Mouse (Mus musculus) liver, postnatal 0 days (tissue): Measurements from ENCODE around the gene Nbea. TPM values are rescaled to one million over a fixed set of nuclear protein-coding genes. Genes with fewer than 3 reads are reported as not detected.

Experiments used
- ATAC-seq: fragments of 200-750 bp; cut with Nextera tagmentation; 2 replicates; pipeline ENCODE4 v1.8.0; 2017; ENCODE audit warnings: mild to moderate bottlenecking, moderate library complexity
- DNase-seq: peaks from one replicate; pipeline ENCODE4 v3.0.0-alpha.2; 2016
- H3K27ac ChIP-seq: fragments of 300-500 bp; sonication (generic); 2 replicates; pipeline ENCODE4 v1.5.1; 2014; ENCODE audit warnings: antibody characterized with exemption, moderate library complexity, mild to moderate bottlenecking, low read depth
- H3K27me3 ChIP-seq: fragments of 300-500 bp; sonication (generic); 2 replicates; pipeline ENCODE4 v1.6.1; 2014; ENCODE audit warnings: low read length, control low read depth, mixed read lengths; ENCODE audit not compliant: insufficient read depth
- H3K36me3 ChIP-seq: fragments of 300-500 bp; sonication (generic); replicated peaks from 2 replicates; pipeline ENCODE4 v1.6.1; 2014; ENCODE audit warnings: mild to moderate bottlenecking, control low read depth, low read length, moderate library complexity, mixed read lengths; ENCODE audit not compliant: insufficient read depth
- H3K4me1 ChIP-seq: fragments of 300-500 bp; sonication (generic); 2 replicates; pipeline ENCODE4 v1.6.1; 2014; ENCODE audit warnings: antibody characterized with exemption, mild to moderate bottlenecking, control low read depth; ENCODE audit not compliant: insufficient read depth
- H3K4me2 ChIP-seq: fragments of 300-500 bp; sonication (generic); 2 replicates; pipeline ENCODE4 v1.6.1; 2014; ENCODE audit warnings: low read depth, mild to moderate bottlenecking, low read length, moderate library complexity, mixed read lengths
- H3K4me3 ChIP-seq: fragments of 300-500 bp; sonication (generic); 2 replicates; pipeline ENCODE4 v1.5.1; 2014; ENCODE audit warnings: low read depth, low read length
- H3K9ac ChIP-seq: fragments of 300-500 bp; sonication (generic); replicated peaks from 2 replicates; pipeline ENCODE4 v1.6.1; 2014; ENCODE audit warnings: mild to moderate bottlenecking, moderate library complexity
- H3K9me3 ChIP-seq: fragments of 300-500 bp; sonication (generic); 2 replicates; pipeline ENCODE4 v1.6.1; 2016; ENCODE audit warnings: mild to moderate bottlenecking, control low read depth, low read length, mixed read lengths
- CTCF ChIP-seq: sonication (generic); IDR thresholded peaks from 2 replicates; pipeline ENCODE4 v1.5.1; 2016; ENCODE audit warnings: antibody characterized with exemption, low read depth
- EP300 ChIP-seq: IDR thresholded peaks from 2 replicates; pipeline ENCODE4 v1.6.1; 2016; ENCODE audit warnings: antibody characterized with exemption, low read depth, mild to moderate bottlenecking
- WGBS: fragments of 180-500 bp; shearing (Covaris S2); extraction: QIAGEN DNeasy Blood & Tissue Kit; methylation state at CpG from one replicate; pipeline ENCODE4 v1.1.7; 2014; ENCODE audit not compliant: insufficient replicate concordance; 5-methylcytosine and 5-hydroxymethylcytosine counted together
- polyA plus RNA-seq: library from polyadenylated mRNA; unstranded; fragments of >200 nt; fragmentation: Nextera tagmentation; extraction: Ambion mirVana; gene quantifications from 2 replicates; pipeline ENCODE4 v1.2.1, GENCODE M21; 2015

The Nbea gene
- polyA plus RNA-seq, 1 experiment from 2014 or later: 0.81 TPM

DNA sequence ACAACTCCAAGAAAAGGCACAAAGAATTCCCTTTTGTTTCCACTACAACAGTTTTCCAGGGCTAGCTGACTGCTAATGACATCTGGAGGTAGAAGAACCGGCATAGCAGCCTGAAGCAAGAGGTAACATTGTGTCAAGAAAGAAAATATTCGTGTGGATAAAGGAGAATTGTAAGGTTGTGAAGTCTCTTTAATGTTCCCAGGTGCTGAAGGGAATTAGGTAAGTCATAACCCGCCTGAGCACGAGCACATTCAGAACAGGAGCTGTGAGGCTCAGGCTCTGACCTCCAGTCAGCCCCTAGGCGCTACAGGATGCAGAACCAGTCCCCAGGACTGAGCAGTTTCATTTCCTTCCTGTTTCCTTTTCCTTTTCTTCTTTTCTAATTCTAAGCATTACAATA, 86.4 kb downstream of the Nbea start:
- Histone ChIP-seq H3K36me3 (no peaks in the 10 kb centered on the region), H3K27ac (no peak overlapping the region), H3K4me3 (no peak overlapping the region), H3K9ac (no peak overlapping the region), H3K4me2 (no peak overlapping the region), H3K4me1 (no peaks in the 10 kb centered on the region), H3K9me3 (no peaks in the 10 kb centered on the region), H3K27me3 (no peaks in the 10 kb centered on the region)
- DNase-seq (no peak), ATAC-seq (no peak)
- 38% methylated on average over 5 of the region's 5 CpGs for WGBS
- no peak for TF ChIP-seq CTCF
- no peak for TF ChIP-seq EP300

DNA sequence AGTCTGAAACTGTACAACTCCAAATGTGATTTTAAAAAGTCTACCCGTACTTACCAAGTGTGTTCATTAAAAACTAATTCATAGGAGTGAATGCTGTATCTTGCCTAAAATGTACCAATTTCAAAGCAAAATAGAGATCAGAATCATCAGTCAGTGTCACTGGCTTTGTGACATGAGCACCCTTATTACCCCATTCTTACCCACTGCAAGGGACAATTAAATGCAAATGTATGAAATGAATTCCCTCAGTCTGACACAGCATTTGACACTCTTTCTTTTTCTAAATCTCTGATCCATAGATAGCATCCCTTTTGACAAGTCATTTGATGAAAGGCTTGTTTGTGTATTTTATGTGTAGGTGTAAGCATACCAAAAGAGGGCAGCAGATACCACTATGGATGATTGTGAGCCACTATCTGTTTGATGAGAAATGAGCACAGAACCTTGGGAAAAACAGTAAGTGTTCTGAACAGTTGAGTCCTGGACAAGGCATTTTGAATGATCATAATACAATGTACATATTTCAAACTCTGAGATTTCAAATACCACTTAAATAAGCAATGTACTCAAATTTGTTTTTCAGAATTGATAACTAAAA, 104.4 kb downstream of the Nbea start:
- no peak for DNase-seq
- no peak overlapping the region for H3K27ac ChIP-seq
- no peaks in the 10 kb centered on the region for H3K36me3 ChIP-seq
- no peaks in the 10 kb centered on the region for H3K9me3 ChIP-seq
- 65% methylated on average over 1 of the region's 1 CpGs for WGBS
- TF ChIP-seq EP300 (no peak), CTCF (peak; percentile 58)
- ATAC-seq: no peak
- H3K4me2 ChIP-seq: no peak overlapping the region
- H3K9ac ChIP-seq: no peak overlapping the region
- no peaks in the 10 kb centered on the region for H3K27me3 ChIP-seq
- no peak overlapping the region for H3K4me3 ChIP-seq
- no peaks in the 10 kb centered on the region for H3K4me1 ChIP-seq

DNA sequence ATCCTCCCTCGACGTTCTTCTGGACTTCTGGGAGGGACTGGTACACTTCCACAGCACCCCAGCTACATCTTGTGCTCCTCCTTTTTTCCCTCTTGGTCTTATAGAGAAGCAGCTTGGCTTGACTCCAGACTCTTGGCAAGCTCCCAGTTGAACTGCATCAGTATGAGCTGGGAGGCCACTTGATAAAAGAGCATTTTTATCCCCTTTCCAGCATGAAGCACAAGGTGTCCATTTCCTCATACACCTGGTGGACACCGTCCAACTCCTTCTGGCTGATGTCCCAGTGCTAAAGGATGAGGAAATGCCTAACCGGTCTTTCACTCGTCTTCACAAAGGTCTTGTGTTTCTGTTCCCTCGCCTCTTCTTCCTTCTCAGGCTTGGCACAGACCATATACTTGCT, 115.7 kb downstream of the Nbea start:
- no peak for DNase-seq
- no peaks in the 10 kb centered on the region for H3K36me3 ChIP-seq
- no peaks in the 10 kb centered on the region for H3K27me3 ChIP-seq
- H3K9me3 ChIP-seq: no peaks in the 10 kb centered on the region
- H3K27ac ChIP-seq: no peak overlapping the region
- H3K9ac ChIP-seq: no peak overlapping the region
- ATAC-seq: no peak
- 76% methylated on average over 6 of the region's 6 CpGs for WGBS
- no peaks in the 10 kb centered on the region for H3K4me1 ChIP-seq
- H3K4me3 ChIP-seq: no peak overlapping the region
- TF ChIP-seq EP300 (no peak), CTCF (no peak)
- H3K4me2 ChIP-seq: no peak overlapping the region

GRCm38 (mm10) chr3:56066360-56067040, 117.0 kb downstream of the Nbea start:
- TF ChIP-seq EP300 (no peak), CTCF (no peak)
- Histone ChIP-seq H3K27ac (no peak overlapping the region), H3K36me3 (no peaks in the 10 kb centered on the region), H3K4me2 (no peak overlapping the region), H3K27me3 (no peaks in the 10 kb centered on the region), H3K9me3 (no peaks in the 10 kb centered on the region), H3K9ac (no peak overlapping the region), H3K4me1 (no peaks in the 10 kb centered on the region), H3K4me3 (no peak overlapping the region)
- ATAC-seq (no peak), DNase-seq (no peak)
- WGBS: 74% methylated on average over 1 of the region's 1 CpGs

- DNase-seq (no peak), ATAC-seq (no peak)
- Histone ChIP-seq H3K36me3 (no peaks in the 10 kb centered on the region), H3K27me3 (no peaks in the 10 kb centered on the region), H3K9ac (no peak overlapping the region), H3K4me2 (no peak overlapping the region), H3K4me3 (no peak overlapping the region), H3K4me1 (no peaks in the 10 kb centered on the region), H3K27ac (no peak overlapping the region), H3K9me3 (no peaks in the 10 kb centered on the region)
- TF ChIP-seq CTCF (no peak), EP300 (no peak)
- WGBS: 75% methylated on average over 4 of the region's 4 CpGs
Observed at GRCm38 (mm10) chr3:56065234-56065633, 118.3 kb downstream of the Nbea start.

- Histone ChIP-seq H3K9me3 (no peaks in the 10 kb centered on the region), H3K4me1 (no peaks in the 10 kb centered on the region), H3K36me3 (no peaks in the 10 kb centered on the region), H3K27me3 (no peaks in the 10 kb centered on the region), H3K9ac (no peak overlapping the region), H3K4me3 (no peak overlapping the region), H3K4me2 (no peak overlapping the region), H3K27ac (no peak overlapping the region)
- 74% methylated on average over 5 of the region's 5 CpGs for WGBS
- TF ChIP-seq CTCF (no peak), EP300 (no peak)
- no peak for DNase-seq
- ATAC-seq: no peak
Observed at GRCm38 (mm10) chr3:56045659-56046336, 137.7 kb downstream of the Nbea start.
